Mouse (Mus musculus): Measurements from ENCODE around the gene Cdhr3. TPM values are rescaled to one million over a fixed set of nuclear protein-coding genes. Genes with fewer than 3 reads are reported as not detected.
"Not testable (repeated sequence)": the region's sequence is repeated elsewhere in the genome, so short reads cannot be mapped to it uniquely, and the experiment has no call there.

Gene Cdhr3
- polyA plus RNA-seq, 1 experiment, result not detected

- DNase-seq (ENCODE audit: low read depth, low spot score), result no peak
- WGBS, result 22% methylated on average over 2 of the region's 2 CpGs
Observed at GRCm38 (mm10) chr12:33084683-33085082, 8.0 kb downstream of the Cdhr3 start.

- 15% methylated on average over 5 of the region's 5 CpGs for WGBS
- DNase-seq (ENCODE audit: low read depth, low spot score), result no peak
Observed at GRCm38 (mm10) chr12:33083362-33083761, 9.3 kb downstream of the Cdhr3 start.

- no peak for DNase-seq (ENCODE audit: low read depth, low spot score)
- WGBS, result 16% methylated on average over 3 of the region's 3 CpGs
Observed at GRCm38 (mm10) chr12:33076309-33076708, 16.4 kb downstream of the Cdhr3 start.

GRCm38 (mm10) chr12:33071901-33072672, 20.6 kb downstream of the Cdhr3 start:
- DNase-seq (ENCODE audit: low read depth, low spot score), result no peak
- WGBS, result 65% methylated on average over 8 of the region's 8 CpGs

- WGBS, result 58% methylated on average over 2 of the region's 2 CpGs
- DNase-seq (ENCODE audit: low read depth, low spot score), result no peak
Observed at GRCm38 (mm10) chr12:33068977-33069376, 23.7 kb downstream of the Cdhr3 start.

- no peak for DNase-seq (ENCODE audit: low read depth, low spot score)
- 67% methylated on average over 4 of the region's 4 CpGs for WGBS
Observed at GRCm38 (mm10) chr12:33066355-33066754, 26.3 kb downstream of the Cdhr3 start.

GRCm38 (mm10) chr12:33065162-33065561, 27.5 kb downstream of the Cdhr3 start:
- no peak for DNase-seq (ENCODE audit: low read depth, low spot score)
- 75% methylated on average over 3 of the region's 3 CpGs for WGBS

GRCm38 (mm10) chr12:33064266-33064665, 28.4 kb downstream of the Cdhr3 start:
- DNase-seq (ENCODE audit: low read depth, low spot score), result no peak
- WGBS, result 57% methylated on average over 2 of the region's 2 CpGs

- 56% methylated on average over 2 of the region's 2 CpGs for WGBS
- no peak for DNase-seq (ENCODE audit: low read depth, low spot score)
Observed at GRCm38 (mm10) chr12:33063250-33063649, 29.4 kb downstream of the Cdhr3 start.

- whole genome bisulfite sequencing, result 34% methylated on average over 2 of the region's 2 CpGs
- DNase-seq (ENCODE audit: low read depth, low spot score), result not testable (repeated sequence)
Observed at GRCm38 (mm10) chr12:33062379-33062778, 30.3 kb downstream of the Cdhr3 start.

- no peak for DNase-seq (ENCODE audit: low read depth, low spot score)
- WGBS, result 58% methylated on average over 8 of the region's 8 CpGs
Observed at GRCm38 (mm10) chr12:33061651-33062050, 31.0 kb downstream of the Cdhr3 start.

GRCm38 (mm10) chr12:33057231-33058048, 35.2 kb downstream of the Cdhr3 start:
- DNase-seq (ENCODE audit: low read depth, low spot score), result no peak
- 13% methylated on average over 19 of the region's 19 CpGs for WGBS

GRCm38 (mm10) chr12:33056574-33056973, 36.1 kb downstream of the Cdhr3 start:
- no peak for DNase-seq (ENCODE audit: low read depth, low spot score)
- WGBS, result 79% methylated on average over 3 of the region's 3 CpGs

GRCm38 (mm10) chr12:33056074-33056473, 36.6 kb downstream of the Cdhr3 start:
- 80% methylated on average over 6 of the region's 6 CpGs for WGBS
- DNase-seq (ENCODE audit: low read depth, low spot score), result no peak

- 80% methylated on average over 13 of the region's 13 CpGs for WGBS
- DNase-seq (ENCODE audit: low read depth, low spot score), result no peak
Observed at GRCm38 (mm10) chr12:33053746-33054145, 38.9 kb downstream of the Cdhr3 start.

- DNase-seq (ENCODE audit: low read depth, low spot score), result no peak
- 73% methylated on average over 9 of the region's 9 CpGs for WGBS
Observed at GRCm38 (mm10) chr12:33053311-33053710, 39.4 kb downstream of the Cdhr3 start.

- 57% methylated on average over 3 of the region's 3 CpGs for WGBS
- DNase-seq (ENCODE audit: low read depth, low spot score), result no peak
Observed at GRCm38 (mm10) chr12:33048391-33048790, 44.3 kb downstream of the Cdhr3 start.

GRCm38 (mm10) chr12:33046434-33046833, 46.2 kb downstream of the Cdhr3 start:
- WGBS, result 93% methylated on average over 7 of the region's 7 CpGs
- no peak for DNase-seq (ENCODE audit: low read depth, low spot score)

GRCm38 (mm10) chr12:33045533-33046361, 46.9 kb downstream of the Cdhr3 start:
- no peak for DNase-seq (ENCODE audit: low read depth, low spot score)
- 55% methylated on average over 16 of the region's 16 CpGs for WGBS

- WGBS, result 85% methylated on average over 7 of the region's 7 CpGs
- no peak for DNase-seq (ENCODE audit: low read depth, low spot score)
Observed at GRCm38 (mm10) chr12:33041476-33041875, 51.2 kb downstream of the Cdhr3 start.
